Mouse (Mus musculus) left cerebral cortex, postnatal 14 days (tissue): ENCODE data around the gene Epha1. TPM values are rescaled to one million over a fixed set of nuclear protein-coding genes. Genes with fewer than 3 reads are reported as not detected.

ENCODE experiments used
- DNase-seq, 2 experiments: peaks; one replicate each; pipeline ENCODE4 v3.0.0; 2021 to 2022; ENCODE audit warnings: low spot score in 2 of 2, mixed read lengths in 1 of 2
- intact Hi-C: fragments of 180-260 bp; cut with DNase I; formaldehyde crosslinking; loops from one replicate; pipeline ENCODE4 v1.15.1; 2025
- total RNA-seq, 2 experiments: library from RNA; stranded (reverse); gene quantifications; 2 replicates each; pipeline ENCODE4 v1.2.3; 2021

The Epha1 gene
- total RNA-seq, 2 experiments from 2014 or later: 0.22 to 0.34 TPM

DNA sequence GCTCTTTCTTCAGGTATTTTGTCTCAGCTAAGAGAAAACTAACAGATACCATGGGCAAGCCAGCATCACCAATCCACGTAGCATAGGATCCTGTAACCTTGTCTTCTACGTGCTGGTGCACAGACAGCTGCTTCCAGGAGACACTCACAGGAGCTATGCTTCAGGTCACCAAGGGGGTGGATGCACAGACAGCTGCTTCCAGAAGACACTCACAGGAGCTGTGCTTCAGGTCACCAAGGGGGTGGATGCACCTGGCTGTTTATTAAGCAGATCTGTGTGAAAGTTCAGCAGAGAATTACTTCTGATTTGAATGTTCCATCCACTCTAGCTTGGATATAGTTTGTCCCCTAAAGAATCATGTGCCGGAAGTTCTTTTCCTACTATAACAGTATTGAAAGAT lies 42.1 kb downstream of the Epha1 start:
- intact Hi-C loops: no loop called here
- DNase-seq: no peak

DNA sequence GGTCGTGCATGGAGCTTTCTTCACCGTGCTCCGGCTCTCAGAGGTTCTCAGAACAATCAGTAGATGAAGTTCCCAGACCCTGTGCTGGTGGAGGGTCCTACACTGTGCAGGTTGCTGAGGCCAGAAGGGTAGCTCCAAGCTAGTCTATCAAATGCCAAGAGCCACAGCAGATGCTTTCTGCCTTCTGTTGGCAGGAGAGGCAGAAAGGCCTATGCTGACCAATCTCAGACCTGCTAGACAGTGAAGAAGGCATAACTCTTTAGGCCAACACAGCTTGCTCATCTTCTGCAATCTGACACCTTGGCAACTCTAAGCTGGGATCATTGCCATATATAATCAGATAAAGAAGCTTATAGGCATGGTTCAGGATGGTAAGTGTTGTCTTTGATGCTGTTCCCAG lies 42.9 kb downstream of the Epha1 start:
- DNase-seq: no peak
- intact Hi-C loops: no loop called here

DNA sequence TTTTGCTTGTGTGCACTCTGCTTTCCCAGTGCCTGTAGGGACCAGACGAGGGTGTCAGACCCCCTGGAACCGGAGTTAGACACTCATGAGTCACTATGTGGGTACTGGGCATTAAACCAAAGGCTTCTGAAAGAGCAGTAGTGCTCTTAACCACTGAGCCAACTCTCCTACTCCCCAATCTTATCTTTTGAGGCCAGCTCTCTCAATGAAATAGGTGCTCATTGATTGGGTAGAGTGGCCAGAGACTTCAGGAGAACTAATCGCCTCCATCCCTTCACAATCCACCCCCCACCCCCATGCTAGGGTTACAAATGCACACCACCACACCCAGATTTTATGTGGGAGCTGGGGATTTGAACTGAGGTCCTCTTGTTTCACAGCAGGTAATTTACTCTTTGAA lies 44.3 kb downstream of the Epha1 start:
- intact Hi-C loops: loop anchor here (10.0 kb wide), 1 partner anchor 256 kb away; no protein-coding TSS in a partner anchor
- no peak for DNase-seq

DNA sequence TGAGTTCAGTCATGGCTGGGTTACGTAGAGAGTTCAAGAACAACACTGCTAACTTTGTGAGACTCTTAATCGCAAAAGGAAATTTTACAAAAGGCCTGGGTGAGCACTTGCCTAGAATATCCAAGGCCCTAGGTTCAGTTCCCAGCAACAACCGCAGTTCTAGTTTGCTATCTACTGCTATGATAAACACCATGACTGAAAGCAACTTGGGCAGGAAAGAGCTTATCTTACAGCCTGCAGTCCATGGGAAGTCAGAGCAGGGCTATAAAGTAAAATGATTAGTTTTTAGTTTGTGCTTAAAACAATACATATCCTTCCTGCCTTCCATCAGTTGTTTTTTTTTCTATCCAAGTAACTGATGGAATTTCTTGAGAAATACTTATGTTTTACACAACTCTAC lies 46.6 kb downstream of the Epha1 start:
- intact Hi-C loops: loop anchor here (10.0 kb wide), 1 partner anchor 258 kb away; no protein-coding TSS in a partner anchor
- DNase-seq: no peak

DNA sequence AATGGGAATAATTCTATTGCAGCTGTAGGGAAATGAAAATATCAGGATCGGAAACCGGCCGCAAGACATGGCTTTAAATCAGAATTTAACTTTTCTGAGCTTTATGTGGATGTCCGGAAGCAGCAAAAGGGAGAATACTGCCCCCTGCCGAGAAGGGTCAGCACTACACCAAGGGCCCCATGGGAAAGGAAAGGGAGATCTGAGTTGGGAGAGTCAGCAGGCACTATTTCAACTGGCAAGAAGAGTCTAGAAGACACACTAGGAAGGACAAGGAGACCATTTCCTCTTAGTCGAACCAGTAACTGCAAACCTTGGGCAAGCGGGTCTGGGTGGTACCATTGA lies 47.8 kb downstream of the Epha1 start:
- DNase-seq: peak; percentile 86
- intact Hi-C loops: loop anchor here (1.0 to 10.0 kb wide), 3 partner anchors 24 to 260 kb away; partner anchors contain the start of gene Zyx

DNA sequence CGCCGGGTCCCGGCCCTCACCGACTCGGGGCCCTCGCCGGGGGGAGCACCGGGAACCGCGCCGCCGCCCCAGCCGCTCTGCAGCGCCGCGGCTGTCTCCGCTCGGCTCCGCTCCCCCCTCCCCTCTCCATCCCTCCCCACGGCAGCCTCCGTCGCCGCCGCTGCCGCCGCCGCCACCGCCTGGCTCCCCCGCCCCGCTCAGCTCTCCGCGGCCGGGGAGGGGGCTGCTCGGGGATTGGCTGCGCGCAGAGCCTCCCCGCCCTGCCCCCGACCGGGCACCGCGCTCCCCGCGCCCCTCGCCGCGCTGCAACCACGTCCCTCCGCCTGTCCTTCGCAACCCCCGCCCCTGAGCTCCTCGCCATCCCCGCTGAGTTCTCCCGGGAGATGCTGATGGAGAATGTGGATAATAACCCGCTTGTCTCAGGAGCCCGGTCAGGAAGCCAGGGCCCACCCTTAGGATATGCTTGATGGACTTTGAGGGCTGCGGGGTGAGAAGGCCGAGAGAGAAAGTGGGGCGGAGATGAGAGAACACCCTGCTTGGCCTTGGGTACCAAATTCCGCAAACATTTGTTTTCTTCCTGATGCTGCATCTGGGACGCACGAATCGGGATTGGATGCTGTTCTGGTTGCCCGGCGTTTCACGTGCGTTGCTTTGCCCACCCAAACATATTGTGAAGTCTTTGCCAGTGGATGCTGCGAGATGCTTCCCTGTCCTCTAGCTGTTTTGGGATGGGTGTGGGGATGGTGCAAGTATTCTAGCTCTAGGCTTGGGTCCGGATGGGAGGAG lies 48.4 kb downstream of the Epha1 start, which contains the start of gene Fam131b:
Gene Fam131b (minus strand): TSS at position 162 of the 786 bp plus-strand sequence.
- peak; percentile 61 to 77 for DNase-seq
- intact Hi-C loops: loop anchor here (1.0 to 10.0 kb wide), 5 partner anchors 24 to 260 kb away; partner anchors contain the start of gene Zyx

DNA sequence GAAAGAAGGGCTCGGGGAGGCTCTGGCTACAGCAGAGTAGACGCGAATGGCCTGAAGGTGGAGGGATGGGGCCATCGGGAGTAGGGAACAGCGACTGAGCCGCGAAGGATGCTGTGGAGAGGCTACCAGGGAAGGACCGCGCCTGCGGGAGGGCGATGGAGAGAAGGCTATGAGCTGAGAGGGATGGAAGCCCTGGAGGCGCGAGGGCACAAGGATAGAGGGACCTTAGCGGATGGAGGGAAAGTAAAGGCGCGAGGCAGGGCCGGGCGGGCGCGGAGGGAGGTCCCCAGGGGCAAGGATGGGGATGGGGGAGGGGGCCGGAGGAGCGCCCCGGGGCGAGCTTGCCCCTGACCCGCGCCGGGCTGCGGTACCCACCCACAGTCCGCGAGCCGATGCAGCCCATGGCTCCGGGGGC lies 49.0 kb downstream of the Epha1 start:
- intact Hi-C loops: loop anchor here (2.0 to 10.0 kb wide), 4 partner anchors 25 to 261 kb away; partner anchors contain the start of gene Zyx
- peak in 1 of 2 experiments; percentile 24 for DNase-seq

DNA sequence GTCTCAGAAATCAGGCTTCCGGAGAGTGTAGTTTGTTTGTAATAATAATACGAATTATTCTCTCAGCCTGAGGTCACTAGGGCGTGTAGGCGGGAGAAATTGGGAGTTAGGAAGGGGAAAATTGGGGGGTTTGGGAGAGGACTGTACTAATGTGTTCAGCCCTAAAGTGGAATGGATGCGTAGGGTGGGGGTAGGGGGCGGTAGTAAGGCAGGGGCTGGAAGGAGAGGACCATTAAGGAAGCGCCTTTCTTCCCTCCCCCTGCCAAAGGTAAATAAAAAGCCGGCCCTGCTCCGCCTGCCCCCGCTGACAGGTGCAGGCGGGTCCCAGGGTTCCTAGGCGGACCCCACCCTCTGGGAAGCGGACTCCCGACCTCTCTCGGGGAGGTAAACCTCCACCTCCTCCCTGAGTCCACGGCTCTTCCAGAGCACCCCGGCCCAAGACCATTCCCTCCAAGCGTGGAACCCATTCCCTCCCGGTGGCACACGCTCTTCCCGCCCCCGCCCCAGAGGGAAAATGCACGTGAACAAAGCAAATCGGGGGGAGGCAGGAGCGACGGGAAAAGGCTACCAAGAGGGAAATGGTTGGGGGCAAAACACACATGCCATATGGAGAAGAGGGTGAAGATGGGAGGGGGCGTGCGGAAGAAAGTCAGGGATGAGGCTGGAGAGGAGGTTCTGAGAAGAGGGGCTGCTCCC lies 49.5 kb downstream of the Epha1 start:
- intact Hi-C loops: loop anchor here (2.0 to 10.0 kb wide), 4 partner anchors 25 to 261 kb away; partner anchors contain the start of gene Zyx

DNA sequence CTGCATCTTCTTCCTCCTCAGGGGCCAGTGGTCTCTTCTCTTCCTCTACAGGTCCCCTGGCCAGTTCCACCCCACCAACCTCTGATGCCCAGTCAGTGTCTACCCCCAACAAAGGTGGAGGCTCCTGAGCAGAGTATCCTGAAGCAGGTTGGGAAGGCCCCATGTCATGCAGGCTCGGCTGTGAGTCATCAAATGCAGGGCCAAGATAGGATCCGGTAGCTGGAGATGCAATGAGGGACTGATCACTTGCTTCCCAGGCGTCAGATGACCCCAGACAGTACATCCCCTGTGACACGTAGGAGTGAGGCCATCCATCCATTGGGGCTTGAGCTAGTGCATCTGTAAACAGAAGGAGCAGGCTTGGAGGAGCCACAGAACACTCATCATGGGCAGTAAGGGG lies 54.8 kb downstream of the Epha1 start:
- DNase-seq: no peak
- intact Hi-C loops: no loop called here

More for the DNA sequence above, 49.5 kb downstream of the Epha1 start:
- no peak for DNase-seq

DNA sequence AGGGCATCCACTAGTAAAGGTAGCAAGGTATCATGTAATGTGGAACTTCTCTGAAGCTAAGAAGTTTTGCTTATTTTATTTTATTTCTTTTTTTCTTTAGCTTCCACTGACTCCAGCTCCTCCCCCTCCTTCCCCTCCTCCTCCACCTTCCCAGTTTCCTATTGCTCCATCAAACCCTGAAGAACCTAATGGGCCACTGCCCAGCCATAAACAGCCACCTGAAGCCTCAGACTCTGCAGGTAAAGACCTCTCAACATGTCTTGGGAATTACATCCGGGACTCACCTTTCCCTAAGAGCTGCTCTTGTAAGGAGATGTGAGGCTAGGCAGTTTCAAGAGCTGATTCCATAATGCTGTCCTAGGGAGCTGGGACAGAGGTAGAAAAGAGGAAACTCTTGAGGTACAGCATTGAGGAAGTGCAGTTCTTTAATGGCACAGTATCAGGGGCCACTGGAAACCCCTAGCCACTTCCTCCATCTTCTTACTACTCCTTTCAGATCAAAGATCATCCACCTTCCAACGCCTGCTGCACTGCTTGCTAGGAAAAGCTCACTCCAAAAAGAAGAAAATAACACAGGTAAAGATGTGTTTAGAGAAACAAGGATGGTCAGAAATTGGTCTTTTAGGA lies 62.5 kb downstream of the Epha1 start:
- intact Hi-C loops: no loop called here
- DNase-seq: no peak

DNA sequence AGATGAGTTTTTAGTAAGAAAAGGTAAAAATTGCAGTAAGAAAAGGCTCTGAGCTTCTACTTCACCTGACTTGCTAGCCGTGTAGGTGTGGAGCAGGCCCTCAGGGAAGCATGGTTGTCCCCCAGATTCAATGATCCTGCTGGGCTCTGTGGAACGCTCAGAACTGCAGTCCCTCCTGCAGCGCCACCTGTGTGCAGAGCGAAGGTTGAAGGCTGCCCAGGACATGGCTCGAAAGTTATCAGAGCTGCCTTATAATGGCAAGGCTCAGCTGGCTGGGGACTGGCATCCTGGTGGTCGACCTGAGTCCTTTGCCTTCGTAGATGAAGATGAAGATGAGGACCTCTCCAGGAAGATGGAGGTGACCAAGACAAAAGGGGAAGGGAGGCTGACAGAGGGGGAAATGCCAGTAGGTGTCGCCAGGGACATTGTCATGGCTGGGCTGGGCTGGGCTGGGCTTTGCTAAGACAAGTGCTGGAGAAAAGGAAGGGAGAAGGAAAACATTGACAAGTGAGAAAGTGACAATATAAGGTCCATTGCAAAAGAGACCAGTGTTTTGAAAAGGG lies 63.2 kb downstream of the Epha1 start:
- no peak for DNase-seq
- intact Hi-C loops: no loop called here

Other genes starting within 250 kb of the Epha1 start
- gene Tas2r139, start 232.3 kb downstream of the Epha1 start, total RNA-seq: not detected
- gene Tas2r144, start 157.9 kb downstream of the Epha1 start, total RNA-seq: not detected
- 1 to 10 TPM; 7.1 to 7.6 TPM for gene Gstk1, start 127.3 kb downstream of the Epha1 start, total RNA-seq
- gene Tmem139, start 111.3 kb downstream of the Epha1 start, total RNA-seq: not detected
- gene Casp2, start 108.3 kb downstream of the Epha1 start, total RNA-seq: 10 to 100 TPM; 20.6 to 22.3 TPM
- 1 to 10 TPM; 3.2 to 4.4 TPM for gene Clcn1, start 86.6 kb downstream of the Epha1 start, total RNA-seq
- gene Fam131b, start 48.6 kb downstream of the Epha1 start, total RNA-seq: 100 to 1,000 TPM; 118 to 121 TPM
- gene Zyx, start 23.6 kb downstream of the Epha1 start, total RNA-seq: 10 to 100 TPM; 51.8 to 60.0 TPM
- gene Tas2r143, start 27.0 kb upstream of the Epha1 start, total RNA-seq: not detected
- gene Tas2r135, start 32.2 kb upstream of the Epha1 start, total RNA-seq: not detected
- not detected for gene Tas2r126, start 61.3 kb upstream of the Epha1 start, total RNA-seq
- gene Olfr458, start 91.9 kb upstream of the Epha1 start, total RNA-seq: not detected
- gene Olfr457, start 103.1 kb upstream of the Epha1 start, total RNA-seq: not detected
- gene Olfr456, start 113.9 kb upstream of the Epha1 start, total RNA-seq: not detected
- not detected for gene Olfr455, start 174.3 kb upstream of the Epha1 start, total RNA-seq
- gene Tcaf3, start 224.4 kb upstream of the Epha1 start, total RNA-seq: not detected